Mouse (Mus musculus): ENCODE data around the gene Nat8f5. TPM values are rescaled to one million over a fixed set of nuclear protein-coding genes. Genes with fewer than 3 reads are reported as not detected.
"Not testable (repeated sequence)": the region's sequence is repeated elsewhere in the genome, so short reads cannot be mapped to it uniquely, and the experiment has no call there.

Nat8f5 gene
- 7.3 and 9.1 TPM in 2 replicates for polyA plus RNA-seq (2012; rRNA removed)

DNA sequence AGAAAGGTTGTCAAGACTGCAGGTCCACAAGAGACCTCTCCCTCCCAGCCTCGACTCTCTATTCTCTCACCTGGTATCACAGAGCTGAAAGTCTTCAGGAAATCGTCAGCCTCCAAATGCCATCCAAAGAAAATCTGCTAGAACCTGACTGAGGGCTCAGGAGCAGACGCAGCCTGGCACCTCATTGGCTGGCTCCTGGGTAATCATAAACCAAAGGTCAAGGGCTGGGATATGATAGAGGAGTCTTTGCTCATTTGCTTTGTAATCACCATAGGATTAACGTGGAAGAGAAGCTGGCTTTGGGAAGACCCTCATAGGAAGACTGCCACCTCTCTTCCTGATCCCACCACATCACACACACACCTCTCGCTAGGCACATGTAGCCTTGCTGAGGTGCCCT is at the start of gene Nat8f5, which contains the start of gene Nat8f6:
Nat8f5 (minus strand) TSS at position 136 of the 400 bp plus-strand sequence.
Nat8f6 (minus strand) TSS at position 118 of the 400 bp plus-strand sequence.
- H3K27me3 ChIP-seq (ENCODE audit: control insufficient read depth, insufficient read depth, low read length): no peaks in the 10 kb centered on the region
- no peak within 1 kb of the TSS for H3K27ac ChIP-seq (ENCODE audit: insufficient read depth, low read length)
- no peak within 1 kb of the TSS for H3K4me3 ChIP-seq (replicated peaks; ENCODE audit: insufficient read depth, low read depth, low read length)
- TF ChIP-seq POLR2A (IDR thresholded peaks at IDR 0.05; ENCODE audit: borderline replicate concordance, insufficient read depth, low read length): no peak
- TF ChIP-seq CTCF (IDR thresholded peaks at IDR 0.05; ENCODE audit: borderline replicate concordance, insufficient read depth, low read depth, low read length): no peak
- 82% methylated on average over 5 of the region's 5 CpGs for WGBS
- no peaks in the 10 kb centered on the region for H3K4me1 ChIP-seq (ENCODE audit: control insufficient read depth, insufficient read depth, low read length)
- DNase-seq: no peak

DNA sequence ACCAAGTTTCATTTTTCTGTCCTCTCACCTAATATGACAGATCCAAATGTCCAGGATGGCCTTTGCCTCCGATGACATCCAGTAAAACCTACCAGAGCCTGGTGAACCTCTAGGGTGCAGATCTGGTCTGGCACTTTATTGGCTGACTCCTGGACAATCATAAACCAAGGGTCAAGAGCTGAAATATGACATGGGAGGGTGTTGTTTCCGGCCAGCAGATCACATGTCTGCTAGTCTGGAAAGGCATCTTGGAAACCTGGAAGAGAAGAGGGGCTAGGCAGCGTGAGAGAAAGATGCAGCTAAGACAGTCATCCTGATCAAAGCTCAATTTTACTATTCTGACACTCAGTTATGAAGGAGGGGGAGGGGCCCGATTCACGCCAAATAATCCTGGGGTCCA is 48.2 kb upstream of the Nat8f5 start, which contains the start of gene Nat8f2:
Nat8f2 (minus strand) TSS at position 153 of the 400 bp plus-strand sequence.
- H3K4me1 ChIP-seq (ENCODE audit: control insufficient read depth, insufficient read depth, low read length); H3K4me3 ChIP-seq (replicated peaks; ENCODE audit: insufficient read depth, low read depth, low read length); H3K27me3 ChIP-seq (ENCODE audit: control insufficient read depth, insufficient read depth, low read length); H3K27ac ChIP-seq (ENCODE audit: insufficient read depth, low read length); DNase-seq: not testable (repeated sequence)
- WGBS: 70% methylated on average over 5 of the region's 5 CpGs

DNA sequence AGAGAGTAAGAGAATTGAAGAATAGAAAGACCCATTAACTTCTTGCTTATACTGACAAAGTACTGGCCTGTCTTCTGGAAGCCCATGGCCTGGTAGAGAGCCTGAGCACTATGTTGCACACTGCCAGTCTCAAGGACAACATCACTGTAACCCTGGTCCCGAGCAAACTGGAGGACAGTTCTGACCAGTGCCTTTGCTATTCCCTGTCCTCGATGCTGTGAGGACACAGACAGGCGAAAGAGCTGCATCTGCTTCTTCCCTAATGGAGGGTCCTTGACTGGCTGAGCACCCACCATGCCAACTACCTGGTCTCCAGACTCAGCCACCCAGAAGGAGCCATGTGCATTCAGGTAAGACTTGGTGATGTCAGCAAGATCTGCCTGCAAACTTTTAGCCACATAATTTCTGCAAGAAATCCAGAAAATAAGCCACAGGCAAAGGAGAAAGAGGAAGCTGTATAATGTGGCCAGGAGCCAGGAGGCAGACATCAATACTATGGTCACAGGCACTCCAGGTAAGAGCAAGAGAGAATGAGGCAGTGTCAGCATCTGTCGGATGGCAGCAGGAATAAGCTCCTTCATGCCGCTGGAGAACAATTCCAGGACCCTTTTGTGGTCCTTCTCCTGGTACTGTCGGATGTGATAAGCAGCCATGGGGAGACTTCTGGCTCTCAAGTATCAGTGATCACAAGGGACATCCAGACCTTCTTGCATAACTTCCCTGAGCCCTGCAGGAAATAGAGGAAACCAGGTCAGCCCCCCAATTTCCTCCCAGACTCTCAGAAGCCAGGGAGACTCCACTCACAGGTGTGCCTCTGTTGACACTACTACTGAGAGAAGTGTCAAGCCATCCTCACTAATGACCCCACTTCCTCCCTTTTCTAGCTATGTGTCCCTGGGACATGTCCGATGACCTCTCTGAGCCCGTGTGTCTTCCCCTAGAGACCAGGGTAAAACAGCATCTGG is 47.2 kb upstream of the Nat8f5 start:
- Histone ChIP-seq H3K4me3 (replicated peaks; ENCODE audit: insufficient read depth, low read depth, low read length) (no peak overlapping the region), H3K27ac (ENCODE audit: insufficient read depth, low read length) (no peak overlapping the region), H3K4me1 (ENCODE audit: control insufficient read depth, insufficient read depth, low read length) (no peaks in the 10 kb centered on the region), H3K27me3 (ENCODE audit: control insufficient read depth, insufficient read depth, low read length) (no peaks in the 10 kb centered on the region)
- no peak for DNase-seq
- whole genome bisulfite sequencing: 85% methylated on average over 8 of the region's 8 CpGs
- TF ChIP-seq CTCF (IDR thresholded peaks at IDR 0.05; ENCODE audit: borderline replicate concordance, insufficient read depth, low read depth, low read length) (no peak), POLR2A (IDR thresholded peaks at IDR 0.05; ENCODE audit: borderline replicate concordance, insufficient read depth, low read length) (no peak)

DNA sequence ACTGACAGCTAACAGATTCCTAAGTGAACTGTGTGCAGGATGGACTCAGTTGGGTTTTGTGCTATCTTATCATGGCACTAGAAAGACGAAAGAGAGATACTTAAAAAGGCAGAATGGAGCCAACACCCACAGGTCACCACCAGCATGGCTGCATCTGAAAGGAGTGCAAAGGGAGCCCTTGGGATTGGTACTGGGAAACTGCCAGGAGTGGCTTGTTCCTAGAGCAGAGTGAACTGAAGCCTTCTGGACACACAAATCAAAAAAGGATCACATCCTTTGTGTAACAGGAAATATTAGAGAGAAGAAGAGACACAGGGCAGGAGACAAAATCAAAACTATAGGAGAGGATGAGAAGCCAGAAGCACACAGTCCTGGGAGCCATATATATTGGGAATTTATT is 46.2 kb upstream of the Nat8f5 start:
- not testable (repeated sequence) for H3K4me1 ChIP-seq (ENCODE audit: control insufficient read depth, insufficient read depth, low read length); DNase-seq; H3K27ac ChIP-seq (ENCODE audit: insufficient read depth, low read length); H3K27me3 ChIP-seq (ENCODE audit: control insufficient read depth, insufficient read depth, low read length); H3K4me3 ChIP-seq (replicated peaks; ENCODE audit: insufficient read depth, low read depth, low read length)
- 43% methylated on average over 1 of the region's 1 CpGs for WGBS

DNA sequence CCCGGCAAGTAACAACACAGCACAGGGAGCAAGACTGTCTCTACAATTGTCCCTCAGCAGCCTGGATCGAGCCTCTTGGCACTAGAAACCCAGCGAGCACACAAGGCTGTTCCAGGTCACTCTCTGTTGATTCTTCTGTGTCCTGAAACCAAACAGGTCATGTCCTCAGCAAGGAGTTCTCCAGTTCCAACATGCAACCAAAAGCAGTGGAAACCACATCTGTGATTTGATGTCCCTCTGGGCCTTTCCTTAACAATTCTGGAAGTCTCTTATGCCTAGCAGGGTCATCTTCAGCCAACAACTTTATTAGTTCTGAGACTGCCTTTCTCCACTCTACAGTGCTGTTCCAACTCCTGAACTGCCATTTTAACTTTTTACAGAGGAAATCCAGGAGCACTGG is 45.4 kb upstream of the Nat8f5 start:
- H3K4me1 ChIP-seq (ENCODE audit: control insufficient read depth, insufficient read depth, low read length); DNase-seq; H3K27ac ChIP-seq (ENCODE audit: insufficient read depth, low read length); H3K27me3 ChIP-seq (ENCODE audit: control insufficient read depth, insufficient read depth, low read length); H3K4me3 ChIP-seq (replicated peaks; ENCODE audit: insufficient read depth, low read depth, low read length): not testable (repeated sequence)
- 84% methylated on average over 3 of the region's 3 CpGs for WGBS

DNA sequence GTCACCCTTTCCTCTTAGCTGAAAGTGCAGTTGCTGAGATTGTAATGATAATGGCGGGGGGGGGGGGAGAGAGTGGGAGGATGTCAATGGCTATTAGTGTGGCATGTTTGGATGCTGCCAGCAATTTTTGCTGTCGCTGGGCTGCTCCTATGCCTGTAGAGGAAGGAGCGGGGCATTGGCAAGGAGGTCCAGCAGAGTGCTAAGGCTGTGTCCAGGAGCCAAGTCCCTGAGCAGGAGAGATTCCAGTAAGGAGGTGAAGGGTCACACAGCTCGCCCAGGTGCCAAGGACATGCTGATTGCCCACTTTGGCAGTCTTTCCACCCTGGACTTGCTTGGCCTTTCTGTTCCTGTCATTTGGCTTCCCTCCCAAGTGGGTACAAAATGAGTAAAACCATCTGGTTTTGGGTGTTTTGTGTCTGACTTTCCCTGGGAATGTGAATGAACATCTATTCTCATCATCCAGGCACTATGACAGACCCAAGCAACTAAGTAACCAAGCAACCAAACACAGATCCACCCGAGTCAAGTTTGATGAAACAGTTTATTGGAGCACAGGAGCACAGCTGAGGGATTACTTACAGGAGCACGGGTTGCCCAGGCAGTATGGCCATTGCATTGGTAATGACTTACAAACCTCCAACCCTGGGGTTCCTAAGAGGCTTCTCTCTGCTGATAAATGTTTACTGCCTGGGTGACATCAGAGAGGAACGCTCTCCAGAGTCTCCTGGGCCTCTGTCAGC is 44.3 kb upstream of the Nat8f5 start:
- H3K27ac ChIP-seq (ENCODE audit: insufficient read depth, low read length); H3K4me3 ChIP-seq (replicated peaks; ENCODE audit: insufficient read depth, low read depth, low read length); H3K27me3 ChIP-seq (ENCODE audit: control insufficient read depth, insufficient read depth, low read length); H3K4me1 ChIP-seq (ENCODE audit: control insufficient read depth, insufficient read depth, low read length): not testable (repeated sequence)
- WGBS: 21% methylated on average over 6 of the region's 7 CpGs
- peak in 1 of 2 experiments; percentile 37 for DNase-seq

DNA sequence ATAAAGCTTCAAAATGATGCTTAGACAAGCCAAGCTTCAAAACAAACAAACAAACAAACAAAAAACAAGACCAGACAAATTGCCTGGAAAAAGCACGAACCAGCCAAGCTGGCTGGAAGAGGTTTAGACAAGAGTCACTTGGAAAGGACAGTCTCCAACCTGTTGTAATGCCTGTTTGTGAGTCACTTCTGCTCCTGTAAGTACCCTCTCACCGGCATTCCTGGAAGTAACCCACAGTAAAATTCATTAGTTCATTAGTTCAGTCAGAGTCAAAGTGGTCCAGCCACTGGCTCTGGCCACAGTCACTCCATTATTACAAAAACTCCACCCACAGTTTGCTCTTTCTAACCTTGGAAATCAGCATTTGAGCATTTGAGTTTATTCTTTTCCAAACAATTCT is 43.1 kb upstream of the Nat8f5 start:
- Histone ChIP-seq H3K4me1 (ENCODE audit: control insufficient read depth, insufficient read depth, low read length) (no peaks in the 10 kb centered on the region), H3K27ac (ENCODE audit: insufficient read depth, low read length) (no peak overlapping the region), H3K4me3 (replicated peaks; ENCODE audit: insufficient read depth, low read depth, low read length) (no peak overlapping the region), H3K27me3 (ENCODE audit: control insufficient read depth, insufficient read depth, low read length) (no peaks in the 10 kb centered on the region)
- TF ChIP-seq CTCF (IDR thresholded peaks at IDR 0.05; ENCODE audit: borderline replicate concordance, insufficient read depth, low read depth, low read length) (no peak), POLR2A (IDR thresholded peaks at IDR 0.05; ENCODE audit: borderline replicate concordance, insufficient read depth, low read length) (no peak)
- WGBS: 88% methylated on average over 2 of the region's 2 CpGs
- no peak for DNase-seq

DNA sequence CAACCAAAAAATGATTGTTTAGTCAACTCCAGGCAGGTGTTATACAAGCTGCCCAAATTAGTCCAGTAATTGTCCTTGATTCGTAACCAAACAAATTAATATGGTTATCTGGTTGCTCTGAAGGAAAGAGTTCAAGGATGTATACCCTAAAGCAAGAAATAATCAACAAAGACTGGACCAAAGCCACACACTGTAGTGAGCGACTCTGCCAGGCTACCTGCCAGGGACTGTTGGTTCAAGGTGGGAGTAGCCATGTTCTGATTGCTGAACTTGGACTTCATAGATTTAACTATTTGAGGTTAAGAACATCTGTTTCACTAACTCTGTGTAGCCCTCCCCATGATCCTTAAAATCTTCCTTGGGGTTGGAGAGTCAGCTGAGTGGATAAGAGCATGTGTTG is 42.4 kb upstream of the Nat8f5 start:
- H3K27me3 ChIP-seq (ENCODE audit: control insufficient read depth, insufficient read depth, low read length): no peaks in the 10 kb centered on the region
- H3K4me3 ChIP-seq (replicated peaks; ENCODE audit: insufficient read depth, low read depth, low read length): no peak overlapping the region
- WGBS: 79% methylated on average over 2 of the region's 2 CpGs
- H3K27ac ChIP-seq (ENCODE audit: insufficient read depth, low read length): no peak overlapping the region
- no peaks in the 10 kb centered on the region for H3K4me1 ChIP-seq (ENCODE audit: control insufficient read depth, insufficient read depth, low read length)
- DNase-seq: no peak
- TF ChIP-seq POLR2A (IDR thresholded peaks at IDR 0.05; ENCODE audit: borderline replicate concordance, insufficient read depth, low read length) (no peak), CTCF (IDR thresholded peaks at IDR 0.05; ENCODE audit: borderline replicate concordance, insufficient read depth, low read depth, low read length) (no peak)
